Mouse (Mus musculus) hindbrain, embryonic 14.5 days (tissue): Measurements from ENCODE around the gene 1700001P01Rik. TPM values are rescaled to one million over a fixed set of nuclear protein-coding genes. Genes with fewer than 3 reads are reported as not detected.

Experiments used
- ATAC-seq: fragments of 200-750 bp; cut with Nextera tagmentation; 2 replicates; pipeline ENCODE4 v1.8.0; 2017; ENCODE audit warnings: moderate number of reproducible peaks, mild to moderate bottlenecking, moderate TSS enrichment, moderate library complexity; ENCODE audit not compliant: low FRiP score
- DNase-seq: peaks from one replicate; pipeline ENCODE4 v3.0.0-alpha.2; 2015; ENCODE audit warnings: low spot score
- H3K27ac ChIP-seq: fragments of 300-500 bp; sonication (generic); 2 replicates; pipeline ENCODE4 v1.5.1; 2014; ENCODE audit warnings: mild to moderate bottlenecking, moderate library complexity
- H3K27me3 ChIP-seq: fragments of 300-500 bp; sonication (generic); 2 replicates; pipeline ENCODE4 v1.6.1; 2014; ENCODE audit warnings: mild to moderate bottlenecking, low read length, mixed read lengths; ENCODE audit not compliant: control insufficient read depth, insufficient read depth
- H3K36me3 ChIP-seq: fragments of 300-500 bp; sonication (generic); replicated peaks from 2 replicates; pipeline ENCODE4 v1.6.1; 2014; ENCODE audit not compliant: control insufficient read depth, insufficient read depth
- H3K4me1 ChIP-seq: fragments of 300-500 bp; sonication (generic); replicated peaks from 2 replicates; pipeline ENCODE4 v1.6.1; 2014; ENCODE audit warnings: antibody characterized with exemption, low read length, mixed read lengths; ENCODE audit not compliant: control insufficient read depth, insufficient read depth
- H3K4me2 ChIP-seq: fragments of 300-500 bp; sonication (generic); replicated peaks from 2 replicates; pipeline ENCODE4 v1.6.1; 2014; ENCODE audit warnings: mild to moderate bottlenecking, moderate library complexity
- H3K4me3 ChIP-seq: fragments of 300-500 bp; sonication (generic); replicated peaks from 2 replicates; pipeline ENCODE4 v1.5.1; 2014; ENCODE audit warnings: mild to moderate bottlenecking, low read length
- H3K9ac ChIP-seq: fragments of 300-500 bp; sonication (generic); 2 replicates; pipeline ENCODE4 v1.6.1; 2014
- H3K9me3 ChIP-seq: fragments of 300-500 bp; sonication (generic); 2 replicates; pipeline ENCODE4 v1.6.1; 2016; ENCODE audit warnings: low read length; ENCODE audit not compliant: control insufficient read depth
- WGBS: fragments of 180-500 bp; shearing (Covaris S2); extraction: QIAGEN DNeasy Blood & Tissue Kit; methylation state at CpG from one replicate; pipeline ENCODE4 v1.1.7; 2014; 5-methylcytosine and 5-hydroxymethylcytosine counted together
- polyA plus RNA-seq: library from polyadenylated mRNA; unstranded; fragments of >200 nt; fragmentation: Nextera tagmentation; extraction: Ambion mirVana; gene quantifications from 2 replicates; pipeline ENCODE4 v1.2.1, GENCODE M21; 2014

Gene 1700001P01Rik
- polyA plus RNA-seq, 1 experiment from 2014 or later: 0.68 TPM

DNA sequence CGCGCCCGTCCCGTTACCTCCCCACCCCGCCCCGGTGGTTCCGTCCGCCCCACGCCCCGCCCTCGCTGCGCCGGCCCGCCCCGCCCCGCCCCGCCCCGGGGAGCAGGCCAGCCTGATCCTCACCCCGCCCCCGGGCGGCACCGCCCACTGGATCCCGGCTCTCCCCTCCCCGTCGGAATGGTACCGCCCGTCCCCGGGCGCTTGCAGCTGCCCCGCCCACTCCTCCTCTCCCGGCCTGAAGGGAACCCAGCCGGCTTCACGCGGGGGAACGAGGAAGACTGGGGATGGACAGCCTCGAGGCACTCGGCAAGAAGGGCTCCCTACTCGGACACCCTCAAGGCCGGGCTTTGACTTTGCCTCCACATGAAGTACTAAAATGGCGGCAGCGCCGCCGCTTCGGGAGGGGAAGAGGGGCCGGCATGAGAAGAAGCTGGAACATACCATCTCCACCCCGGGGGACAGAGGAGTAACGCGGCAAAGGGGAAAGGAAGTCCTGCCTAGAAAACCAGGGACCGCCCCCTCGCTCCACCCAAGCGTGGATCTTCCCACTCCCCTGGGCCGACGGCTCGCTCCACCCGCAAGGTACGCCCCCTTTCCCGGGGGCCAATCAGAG, 30.9 kb downstream of the 1700001P01Rik start:
- WGBS: 2% methylated on average over 51 of the region's 57 CpGs
- peaks cover 41% of the 10 kb centered on the region for H3K36me3 ChIP-seq
- H3K9me3 ChIP-seq: no peaks in the 10 kb centered on the region
- H3K4me3 ChIP-seq: peak overlapping the region; percentile 83
- H3K4me1 ChIP-seq: peaks cover 32% of the 10 kb centered on the region
- peak; percentile 96 for ATAC-seq
- H3K4me2 ChIP-seq: peak overlapping the region; percentile 52
- no peaks in the 10 kb centered on the region for H3K27me3 ChIP-seq
- H3K9ac ChIP-seq: peak overlapping the region; percentile 75
- peak overlapping the region; percentile 97 for H3K27ac ChIP-seq
- DNase-seq: peak; percentile 97

DNA sequence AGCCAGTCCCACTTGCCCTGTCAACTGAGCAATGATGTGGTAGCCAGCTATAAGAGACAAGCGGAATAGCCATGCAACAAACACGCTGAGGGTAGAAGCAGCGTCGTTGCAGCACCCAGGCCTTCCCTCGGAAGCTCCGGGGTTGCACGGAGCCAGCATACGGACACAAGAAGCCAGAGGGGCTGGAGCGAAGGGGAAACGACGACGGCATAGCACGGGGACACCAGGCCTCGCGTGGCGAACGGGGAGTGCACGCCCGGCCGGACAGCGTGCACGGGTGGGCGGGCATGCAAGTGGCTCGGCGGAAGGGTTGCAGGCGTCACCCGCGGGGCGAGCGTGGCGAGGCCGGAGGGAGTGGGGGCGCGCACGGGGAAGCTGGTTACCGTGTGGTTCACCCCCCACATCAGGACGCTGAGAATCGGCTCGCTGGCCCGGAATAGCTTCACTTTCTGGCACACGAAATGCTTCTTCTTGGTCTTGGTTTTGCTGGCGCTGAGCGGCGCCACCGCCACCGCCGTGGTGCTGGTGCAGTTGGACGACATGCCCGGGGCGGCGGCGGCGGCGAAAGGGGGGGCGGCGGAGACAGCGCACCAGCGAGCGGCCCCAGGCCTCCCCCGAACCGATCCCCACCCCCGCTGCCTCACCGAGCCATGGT, 31.5 kb downstream of the 1700001P01Rik start, which contains the start of gene Pip4k2b:
Gene Pip4k2b, minus strand, starts transcription at position 642 of the 655 bp plus-strand sequence.
- Histone ChIP-seq H3K9me3 (no peaks in the 10 kb centered on the region), H3K27me3 (no peaks in the 10 kb centered on the region), H3K4me1 (peaks cover 32% of the 10 kb centered on the region), H3K4me3 (peak within 1 kb of the TSS; percentile 83), H3K9ac (peak within 1 kb of the TSS; percentile 75), H3K4me2 (peak within 1 kb of the TSS; percentile 78), H3K36me3 (peaks cover 35% of the 10 kb centered on the region), H3K27ac (peak within 1 kb of the TSS; percentile 97)
- under 1% methylated on average over 51 of the region's 63 CpGs for WGBS
- DNase-seq: no peak
- peak; percentile 46 for ATAC-seq

GRCm38 (mm10) chr11:97743423-97743822, 32.3 kb downstream of the 1700001P01Rik start:
- WGBS: 31% methylated on average over 9 of the region's 9 CpGs
- no peaks in the 10 kb centered on the region for H3K27me3 ChIP-seq
- peak overlapping the region; percentile 83 for H3K4me3 ChIP-seq
- DNase-seq (no peak), ATAC-seq (no peak)
- no peaks in the 10 kb centered on the region for H3K9me3 ChIP-seq
- H3K4me1 ChIP-seq: peaks cover 32% of the 10 kb centered on the region
- peak overlapping the region; percentile 75 for H3K9ac ChIP-seq
- peak overlapping the region; percentile 78 for H3K4me2 ChIP-seq
- H3K36me3 ChIP-seq: peaks cover 27% of the 10 kb centered on the region
- H3K27ac ChIP-seq: peak overlapping the region; percentile 97; the same call in 1 of the 2 replicates

DNA sequence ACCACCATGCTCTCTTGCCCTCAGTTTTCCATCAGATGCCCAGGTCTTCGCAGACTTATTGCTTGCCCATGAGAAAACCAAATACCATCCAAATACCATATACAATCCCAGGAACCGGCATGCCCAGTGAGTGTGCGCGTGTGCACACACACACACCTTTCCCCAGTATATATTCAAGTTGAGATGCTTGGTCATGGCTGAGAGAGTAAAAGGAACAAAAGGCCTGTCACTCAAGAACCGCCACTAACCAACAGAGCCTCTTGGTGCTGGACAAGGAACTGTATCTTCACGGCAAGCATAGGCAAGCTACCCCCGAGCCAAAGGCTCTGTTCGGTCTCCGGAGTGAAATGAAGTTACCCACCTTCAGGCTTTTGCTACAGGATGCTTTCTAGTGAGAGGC, 33.1 kb downstream of the 1700001P01Rik start:
- no peaks in the 10 kb centered on the region for H3K9me3 ChIP-seq
- no peaks in the 10 kb centered on the region for H3K27me3 ChIP-seq
- no peak overlapping the region for H3K27ac ChIP-seq
- peaks cover 32% of the 10 kb centered on the region for H3K4me1 ChIP-seq
- DNase-seq: no peak
- ATAC-seq: no peak
- peak overlapping the region; percentile 78 for H3K4me2 ChIP-seq
- H3K9ac ChIP-seq: peak overlapping the region; percentile 75; the same call in 1 of the 2 replicates
- peaks cover 19% of the 10 kb centered on the region for H3K36me3 ChIP-seq
- peak overlapping the region; percentile 83 for H3K4me3 ChIP-seq
- WGBS: 73% methylated on average over 9 of the region's 9 CpGs

DNA sequence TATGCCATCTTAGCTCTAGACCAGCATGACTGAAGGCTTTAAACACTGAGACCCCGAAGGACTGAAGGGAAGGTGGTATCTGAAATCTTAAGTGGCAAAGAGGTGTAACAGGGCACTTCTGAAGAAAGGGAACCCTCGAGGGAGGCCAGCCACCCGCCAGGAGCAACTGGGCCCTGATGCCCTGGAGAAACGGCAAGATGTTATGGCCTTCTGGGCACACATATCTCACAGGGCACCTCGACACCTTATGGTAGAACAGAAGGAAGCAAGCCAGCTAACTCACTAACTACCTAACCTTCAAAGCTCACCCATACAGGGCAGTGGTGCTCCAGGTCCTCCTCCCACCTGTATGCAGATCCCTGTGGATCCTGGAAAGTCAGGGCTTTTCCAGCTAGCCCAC, 33.6 kb downstream of the 1700001P01Rik start:
- Histone ChIP-seq H3K36me3 (peaks cover 14% of the 10 kb centered on the region), H3K4me2 (peak overlapping the region; percentile 78), H3K4me1 (peaks cover 32% of the 10 kb centered on the region), H3K4me3 (peak overlapping the region; percentile 83), H3K9me3 (no peaks in the 10 kb centered on the region), H3K9ac (0 out of 2 replicates have a peak overlapping the region, but pooled peaks have one; percentile 75), H3K27me3 (no peaks in the 10 kb centered on the region), H3K27ac (no peak overlapping the region)
- WGBS: 95% methylated on average over 5 of the region's 5 CpGs
- no peak for DNase-seq
- ATAC-seq: no peak

GRCm38 (mm10) chr11:97740190-97740589, 35.5 kb downstream of the 1700001P01Rik start:
- H3K9me3 ChIP-seq: no peaks in the 10 kb centered on the region
- H3K4me3 ChIP-seq: no peak overlapping the region
- no peaks in the 10 kb centered on the region for H3K36me3 ChIP-seq
- no peak overlapping the region for H3K9ac ChIP-seq
- DNase-seq: no peak
- H3K27ac ChIP-seq: 0 out of 2 replicates have a peak overlapping the region, but pooled peaks have one; percentile 14
- 45% methylated on average over 7 of the region's 7 CpGs for WGBS
- no peak overlapping the region for H3K4me2 ChIP-seq
- no peaks in the 10 kb centered on the region for H3K27me3 ChIP-seq
- H3K4me1 ChIP-seq: peaks cover 32% of the 10 kb centered on the region
- no peak for ATAC-seq

DNA sequence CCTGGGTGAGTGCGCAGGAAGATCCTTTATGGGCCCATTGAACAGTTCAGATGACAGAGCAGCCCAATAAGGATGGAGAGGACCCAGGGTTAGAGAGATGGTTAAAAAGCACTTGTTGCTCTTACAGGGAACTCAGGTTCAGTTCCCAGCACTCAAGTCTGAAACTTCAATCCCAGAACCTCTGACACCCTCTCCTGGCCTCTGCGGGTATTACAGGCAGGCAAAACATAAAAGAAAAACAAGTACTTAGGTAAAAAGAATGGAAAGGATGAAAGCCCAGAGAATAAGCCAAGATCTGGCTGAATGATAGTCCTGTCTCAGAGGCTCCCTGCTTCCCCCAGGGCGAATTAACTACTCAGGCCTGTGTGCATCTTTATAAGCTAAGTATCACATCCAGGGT, 36.6 kb downstream of the 1700001P01Rik start:
- DNase-seq (no peak), ATAC-seq (no peak)
- Histone ChIP-seq H3K4me2 (no peak overlapping the region), H3K9me3 (no peaks in the 10 kb centered on the region), H3K4me3 (no peak overlapping the region), H3K27ac (no peak overlapping the region), H3K9ac (no peak overlapping the region), H3K36me3 (no peaks in the 10 kb centered on the region), H3K27me3 (no peaks in the 10 kb centered on the region), H3K4me1 (peaks cover 32% of the 10 kb centered on the region)
- 91% methylated on average over 3 of the region's 3 CpGs for WGBS

DNA sequence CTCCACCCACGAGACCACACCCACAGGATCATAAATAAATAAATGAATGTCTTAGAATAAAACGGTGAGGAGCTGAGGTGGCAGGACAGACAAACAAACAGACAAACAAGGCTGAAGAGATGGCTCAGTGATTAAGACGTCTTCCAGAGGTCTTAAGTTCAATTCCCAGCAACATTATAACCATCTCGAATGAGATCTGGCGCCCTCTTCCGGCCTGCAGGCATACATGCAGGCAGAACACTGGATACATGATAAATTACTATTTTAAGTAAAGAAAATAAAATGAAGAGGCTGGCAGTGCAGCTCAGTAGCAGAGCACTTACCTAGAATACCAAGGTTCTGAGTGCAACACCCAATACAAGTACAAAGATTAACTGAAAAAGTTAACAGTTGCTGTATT, 37.0 kb downstream of the 1700001P01Rik start:
- Histone ChIP-seq H3K9me3 (no peaks in the 10 kb centered on the region), H3K4me3 (no peak overlapping the region), H3K27ac (no peak overlapping the region), H3K4me2 (no peak overlapping the region), H3K4me1 (peaks cover 31% of the 10 kb centered on the region), H3K9ac (no peak overlapping the region), H3K36me3 (no peaks in the 10 kb centered on the region), H3K27me3 (no peaks in the 10 kb centered on the region)
- ATAC-seq: no peak
- 66% methylated on average over 6 of the region's 6 CpGs for WGBS
- no peak for DNase-seq

- no peaks in the 10 kb centered on the region for H3K9me3 ChIP-seq
- ATAC-seq (no peak), DNase-seq (no peak)
- H3K4me2 ChIP-seq: no peak overlapping the region
- H3K9ac ChIP-seq: no peak overlapping the region
- H3K27ac ChIP-seq: no peak overlapping the region
- H3K4me3 ChIP-seq: no peak overlapping the region
- no peaks in the 10 kb centered on the region for H3K27me3 ChIP-seq
- H3K36me3 ChIP-seq: no peaks in the 10 kb centered on the region; the same call in 1 of the 2 replicates
- H3K4me1 ChIP-seq: peaks cover 20% of the 10 kb centered on the region
- WGBS: 61% methylated on average over 4 of the region's 4 CpGs
Observed at GRCm38 (mm10) chr11:97737600-97737999, 38.1 kb downstream of the 1700001P01Rik start.
